Mouse (Mus musculus) layer of hippocampus, postnatal 25 days (tissue): Measurements from ENCODE around the gene Triap1. TPM values are rescaled to one million over a fixed set of nuclear protein-coding genes. Genes with fewer than 3 reads are reported as not detected.
"Not testable (repeated sequence)": the region's sequence is repeated elsewhere in the genome, so short reads cannot be mapped to it uniquely, and the experiment has no call there.

Experiments
- DNase-seq, 2 experiments: peaks; one replicate each; pipeline ENCODE4 v3.0.0; 2022; ENCODE audit warnings: mixed read lengths in 2 of 2, low spot score in 1 of 2; ENCODE audit errors: extremely low spot score in 1 of 2
- total RNA-seq, 2 experiments: library from RNA; stranded (reverse); gene quantifications; 2 replicates each; pipeline ENCODE4 v1.2.3; 2021

Triap1 gene
- total RNA-seq, result 10 to 100 TPM; 22.9 to 28.6 TPM

- peak; percentile 92 to 95 for DNase-seq
Measured at GRCm38 (mm10) chr5:115340577-115341313, at the start of gene Triap1, which contains the start of gene Gatc. TSS of gene Triap1 (plus strand) at chr5:115341225. TSS of gene Gatc (minus strand) at chr5:115341178.

- DNase-seq, result no peak
Measured at GRCm38 (mm10) chr5:115294173-115294572, 46.9 kb upstream of the Triap1 start.

DNA sequence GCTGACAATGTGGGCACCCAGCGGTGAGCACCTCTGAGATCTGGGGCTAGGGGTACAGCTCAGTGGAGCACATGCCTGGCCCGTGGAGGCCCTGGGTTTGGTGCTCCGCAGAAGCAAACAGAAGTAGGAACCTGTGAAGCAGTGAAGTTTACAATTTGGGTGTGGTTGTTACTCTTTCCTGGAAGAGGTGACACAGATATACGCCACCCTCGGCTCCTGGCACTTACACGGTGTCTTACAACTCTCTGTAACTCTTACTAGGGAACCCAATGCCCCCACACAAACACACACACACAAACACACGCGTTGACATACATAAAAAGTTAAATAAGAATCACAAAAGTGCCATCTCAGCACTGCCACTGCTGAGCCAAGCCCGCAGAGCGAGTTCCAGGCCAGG, 44.7 kb upstream of the Triap1 start:
- no peak for DNase-seq

GRCm38 (mm10) chr5:115300035-115300744, 40.8 kb upstream of the Triap1 start:
- peak; percentile 51 to 53 for DNase-seq

DNA sequence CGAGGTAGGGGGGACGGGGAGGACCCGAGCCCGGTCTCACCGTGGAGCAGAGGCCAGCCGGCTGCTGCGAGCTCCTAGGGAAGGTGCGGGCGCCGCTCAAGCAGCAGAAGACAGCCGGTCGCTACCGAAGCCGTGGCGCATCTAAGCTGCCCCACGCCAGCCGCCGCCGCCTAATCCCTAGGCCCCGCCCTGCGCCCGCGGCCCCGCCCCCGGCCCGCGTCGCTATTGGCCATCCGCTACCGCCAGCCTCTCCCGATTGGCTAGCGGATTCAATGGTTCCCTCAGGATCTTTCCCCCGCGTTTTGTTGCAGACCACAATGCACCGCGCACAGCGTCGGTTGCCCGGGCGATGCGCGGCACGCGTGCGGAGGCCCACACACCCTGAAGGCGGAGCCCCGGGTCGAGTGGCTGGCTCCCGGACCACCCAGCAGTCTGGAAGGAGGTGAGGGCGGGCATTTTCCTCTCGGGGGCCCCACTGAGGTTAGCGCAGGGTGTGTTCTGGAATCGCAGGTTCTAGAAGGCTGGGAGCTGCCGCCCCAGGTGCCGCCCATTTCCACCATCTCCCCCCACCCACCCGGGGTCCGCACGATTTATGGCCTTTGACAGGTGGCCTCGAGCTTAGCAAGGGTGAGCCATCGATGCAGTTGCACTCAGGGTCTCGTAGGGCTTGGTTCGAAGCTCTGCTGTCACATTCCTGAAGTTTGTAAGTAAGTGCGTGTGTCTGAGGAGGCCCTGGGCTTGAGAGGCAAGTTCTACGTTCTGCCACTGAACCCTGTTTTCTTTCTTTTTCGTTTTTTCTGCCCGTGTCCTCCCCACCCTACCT, 40.0 kb upstream of the Triap1 start, which contains the start of gene Dynll1:
Gene Dynll1 (minus strand): TSS at position 208 of the 823 bp plus-strand sequence.
- peak; percentile 100 for DNase-seq

- no peak for DNase-seq
Measured at GRCm38 (mm10) chr5:115301615-115302014, 39.4 kb upstream of the Triap1 start.

- not testable (repeated sequence) for DNase-seq
Measured at GRCm38 (mm10) chr5:115302190-115302589, 38.8 kb upstream of the Triap1 start.

- DNase-seq, result no peak
Measured at GRCm38 (mm10) chr5:115312354-115312753, 28.7 kb upstream of the Triap1 start.

- no peak for DNase-seq
Measured at GRCm38 (mm10) chr5:115312816-115313667, 28.0 kb upstream of the Triap1 start.

DNA sequence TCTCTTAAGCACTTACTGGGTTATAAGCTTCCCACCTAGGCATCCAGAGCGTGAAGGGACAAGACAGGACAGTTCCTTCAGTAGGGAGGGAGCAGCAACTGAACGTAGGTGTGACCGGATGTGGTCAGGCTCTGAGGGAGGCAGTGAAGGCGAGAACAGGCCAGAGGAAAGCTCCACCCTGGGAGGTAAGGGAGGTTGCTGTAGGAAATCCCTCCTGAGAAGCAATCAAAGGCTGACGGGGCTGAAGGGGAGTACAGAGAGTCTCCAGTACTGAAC, 27.4 kb upstream of the Triap1 start:
- DNase-seq, result no peak

- no peak for DNase-seq
Measured at GRCm38 (mm10) chr5:115316968-115317644, 23.9 kb upstream of the Triap1 start.

DNA sequence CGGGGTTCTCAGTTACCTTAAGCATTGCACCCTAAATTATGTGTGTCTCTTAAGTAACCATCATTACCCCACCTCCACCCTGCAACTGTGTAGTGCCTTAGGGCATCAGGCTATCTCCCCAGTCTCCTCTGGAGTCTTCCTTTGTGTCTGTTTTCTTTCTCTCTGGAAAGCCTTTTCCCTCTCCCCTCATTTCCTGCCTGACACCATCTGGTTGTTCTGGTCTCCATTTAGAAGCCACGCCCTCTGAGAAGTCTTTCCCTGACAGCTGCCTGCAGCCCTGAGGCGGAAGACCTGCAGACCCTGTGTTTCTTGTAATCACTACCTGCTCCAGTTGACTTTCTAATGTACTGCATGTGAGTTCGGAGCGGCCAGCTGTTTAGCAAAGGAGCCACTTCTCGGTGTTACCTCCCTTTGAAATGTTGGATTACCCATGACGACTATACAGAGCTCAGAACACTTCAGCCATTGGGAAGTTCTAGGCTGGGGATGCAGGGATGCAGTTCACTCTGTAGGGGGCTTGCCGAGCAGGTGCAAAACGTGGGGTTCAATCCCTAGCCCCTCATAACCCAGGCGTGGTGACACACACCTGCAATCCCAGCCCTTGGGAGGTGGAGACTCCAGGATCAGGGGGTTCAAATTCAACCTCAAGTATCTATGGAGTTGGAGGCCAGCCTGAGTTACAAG, 23.2 kb upstream of the Triap1 start:
- no peak for DNase-seq

DNA sequence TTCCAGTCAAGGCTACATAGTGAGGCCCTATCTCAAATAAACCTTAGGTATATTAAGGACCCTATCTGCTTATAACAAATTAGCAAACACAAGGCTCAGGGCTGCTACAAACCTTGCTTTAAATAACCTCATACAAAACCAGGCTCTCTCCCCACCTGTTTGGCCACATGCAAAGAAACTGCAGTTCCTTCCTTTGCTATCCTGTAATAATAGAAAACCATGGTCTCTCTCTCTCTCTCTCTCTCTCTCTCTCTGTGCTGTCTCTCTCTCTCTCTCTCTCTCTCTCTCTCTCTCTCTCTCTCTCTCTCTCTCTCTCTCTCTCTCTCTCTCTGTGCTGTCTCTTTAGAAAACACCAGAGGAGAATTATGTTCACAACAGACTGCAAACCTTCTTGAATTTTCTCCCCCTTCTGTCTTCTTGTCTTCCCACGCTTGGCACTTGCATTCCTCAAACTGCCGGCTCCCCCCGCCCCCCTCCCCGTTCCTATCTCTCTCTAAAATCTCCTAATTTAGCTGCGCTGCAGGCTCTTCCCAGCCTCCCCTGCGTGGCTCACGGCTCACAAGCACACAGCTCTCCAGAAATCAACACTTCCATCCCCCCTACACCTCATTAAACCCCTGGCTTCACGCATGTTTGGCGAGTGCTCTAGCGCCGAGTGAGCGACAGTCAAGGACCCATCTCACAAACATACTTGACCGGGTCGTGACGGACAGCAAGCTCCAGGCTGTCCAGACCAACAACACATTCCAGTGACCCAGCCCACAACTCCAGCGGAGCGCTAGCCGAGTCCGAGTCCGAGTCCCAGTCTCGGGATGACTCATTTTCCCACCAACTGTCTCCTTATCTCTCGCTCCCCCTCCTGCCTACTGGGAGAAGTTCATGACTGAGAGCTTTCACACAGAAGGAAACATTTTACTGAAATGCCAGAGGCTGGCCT, 21.8 kb upstream of the Triap1 start:
- peak; percentile 31 to 50 for DNase-seq

- DNase-seq, result no peak
Measured at GRCm38 (mm10) chr5:115326256-115326831, 14.7 kb upstream of the Triap1 start.

DNA sequence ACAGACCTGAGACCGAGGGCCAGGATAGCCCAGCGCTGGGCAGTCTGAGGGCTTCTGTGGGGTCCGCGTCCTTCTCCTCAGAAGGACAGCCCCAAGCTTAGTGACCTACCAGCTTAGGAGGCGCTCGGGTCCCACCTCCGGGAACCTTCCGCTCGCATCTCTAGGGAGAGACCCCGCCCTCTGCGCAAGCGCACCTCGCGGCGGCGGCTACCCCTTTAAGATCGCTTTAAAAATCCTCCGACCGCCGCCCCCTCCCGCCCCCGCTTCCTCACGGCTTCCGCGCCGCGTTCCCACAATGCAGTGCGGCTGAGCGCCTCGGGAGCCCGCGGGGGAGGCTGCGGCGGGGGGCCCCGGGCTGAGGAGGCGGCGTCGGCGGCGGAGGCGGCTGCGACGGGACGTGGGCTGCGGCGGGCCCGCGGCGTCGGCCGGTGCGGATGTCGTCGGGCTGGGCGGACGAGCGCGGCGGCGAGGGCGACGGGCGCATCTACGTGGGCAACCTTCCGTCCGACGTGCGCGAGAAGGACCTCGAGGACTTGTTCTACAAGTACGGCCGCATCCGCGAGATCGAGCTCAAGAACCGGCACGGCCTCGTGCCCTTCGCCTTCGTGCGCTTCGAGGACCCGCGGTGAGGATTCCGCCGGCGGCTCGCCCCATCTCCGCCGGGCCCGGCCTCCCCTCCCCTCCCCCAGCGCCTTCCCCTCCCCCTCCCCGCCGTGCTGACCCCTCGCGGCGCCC, 14.0 kb upstream of the Triap1 start, which contains the start of gene Srsf9:
Gene Srsf9 (plus strand): TSS at position 303 of the 735 bp plus-strand sequence.
- peak; percentile 92 to 95 for DNase-seq

DNA sequence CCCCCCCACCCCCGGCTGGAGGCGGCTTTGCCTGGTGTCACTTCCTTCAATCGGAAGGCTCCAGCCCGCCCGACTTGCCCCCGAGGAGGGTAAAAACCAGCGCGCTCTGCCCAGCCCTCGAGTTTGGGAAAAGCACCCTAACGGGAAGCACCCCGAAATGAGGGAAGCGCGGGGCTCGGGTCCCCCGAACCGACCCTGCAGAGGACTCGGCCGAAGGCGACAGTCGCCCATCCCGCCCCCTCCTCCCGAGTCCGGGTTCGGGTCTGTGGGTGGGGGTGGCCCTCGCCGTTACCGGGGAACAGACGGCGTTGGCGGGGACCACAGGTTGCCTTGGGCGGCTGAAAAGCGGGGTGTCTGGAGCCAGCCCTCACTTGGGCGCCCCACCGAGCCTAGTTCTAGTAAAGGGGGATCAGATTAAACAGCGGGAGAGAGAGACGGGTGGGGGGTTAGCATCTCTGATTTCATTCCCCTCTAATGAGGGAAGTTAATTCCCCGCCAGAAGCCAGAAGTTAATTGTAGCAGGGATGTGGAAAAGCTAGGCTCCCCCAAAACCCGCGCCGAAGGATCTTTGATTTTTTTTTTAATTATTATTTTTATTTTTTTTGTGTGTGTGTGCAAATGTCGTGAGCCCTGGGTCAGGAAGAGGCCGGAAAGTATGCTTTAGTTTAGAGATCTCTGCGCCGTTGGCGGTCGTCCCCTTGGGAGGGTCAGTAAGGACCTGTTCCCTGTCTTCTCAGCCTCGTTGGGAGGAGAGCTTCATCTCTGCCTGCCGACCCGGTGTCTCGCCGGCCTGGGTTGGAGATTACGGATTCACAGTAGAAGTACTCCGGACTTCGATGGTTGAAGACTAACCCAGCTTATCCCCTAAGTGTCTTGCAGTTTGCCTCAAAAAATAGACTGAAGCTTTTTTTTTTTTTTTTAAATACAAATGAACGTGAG, 13.1 kb upstream of the Triap1 start:
- DNase-seq, result peak; percentile 31 to 41
